9 mouse cellular contexts compared by ENCODE assay signal in genomic region chr2:25836291-25836690, GRCm38 (mm10). TPM values are rescaled to one million over a fixed set of nuclear protein-coding genes. Genes with fewer than 3 reads are reported as not detected.
A peak's percentile ranks its signal among the peaks of the same experiment; 100 is the strongest.
DNase-seq lines count a peak whose midpoint lies in the region; ATAC-seq and TF ChIP-seq lines count a peak whose summit lies in the region.
"Had no signal": no experiment of that assay in that cellular context is flagged by ENCODE, and none has a peak within 500 bp of the region (broad histone marks: within the 10 kb centered on the region; RNA-seq: fewer than 3 reads in every experiment).

No protein-coding gene starts in this region.

- H3K79me2 ChIP-seq in CH12.LX (replicated peaks; ENCODE audit: control insufficient read depth, extremely low read depth, insufficient read depth, poor library complexity, severe bottlenecking): no peaks in the 10 kb centered on the region

- 42% methylated on average over 5 of the region's 5 CpGs for WGBS in embryonic facial prominence, embryonic 15.5 days
- WGBS in lung, embryonic 14.5 days: 44% methylated on average over 5 of the region's 5 CpGs

- H3K27ac ChIP-seq in CH12.LX (ENCODE audit: insufficient read depth, low read depth): no peak overlapping the region
- H3K27ac ChIP-seq in bone marrow macrophage, adult 2 months (ENCODE audit: insufficient read depth, low read depth, low read length): no peak overlapping the region
- no peak overlapping the region for H3K27ac ChIP-seq in embryonic facial prominence, embryonic 15.5 days (replicated peaks)
- no peak overlapping the region for H3K27ac ChIP-seq in lung, embryonic 14.5 days (ENCODE audit: low read depth)

- no peaks in the 10 kb centered on the region for H3K9me3 ChIP-seq in CH12.LX (replicated peaks; ENCODE audit: low read length)
- no peaks in the 10 kb centered on the region for H3K9me3 ChIP-seq in embryonic facial prominence, embryonic 15.5 days (replicated peaks)
- H3K9me3 ChIP-seq in lung, embryonic 14.5 days (ENCODE audit: low read depth, low read length): no peaks in the 10 kb centered on the region

- intact Hi-C loops in heart, postnatal 36 days (cut with DNase I): loop anchor here (2.0 to 10.0 kb wide), 5 partner anchors 96 to 439 kb away; partner anchors contain the start of gene Ubac1

- no peak for TF ChIP-seq EP300 in CH12.LX (IDR thresholded peaks at IDR 0.05; ENCODE audit: low read length)

- H3K4me1 ChIP-seq in CH12.LX (ENCODE audit: control insufficient read depth in 1 of 2, insufficient read depth in 2 of 2): peaks cover 3 to 7% of the 10 kb centered on the region in 2 experiments; a peak in 2 of 4 replicates
- H3K4me1 ChIP-seq in bone marrow macrophage, adult 2 months (ENCODE audit: control insufficient read depth, insufficient read depth, low read length): no peaks in the 10 kb centered on the region
- no peaks in the 10 kb centered on the region for H3K4me1 ChIP-seq in embryonic facial prominence, embryonic 15.5 days
- H3K4me1 ChIP-seq in lung, embryonic 14.5 days (ENCODE audit: insufficient read depth): no peaks in the 10 kb centered on the region

- TF ChIP-seq RAD21 in CH12.LX (IDR thresholded peaks at IDR 0.05; ENCODE audit: low read depth, low read length): peak; percentile 89

- in situ Hi-C loops in CH12.LX (cut with MboI; ENCODE audit: low pct_ligation_motif_present, low pct_unique_long_range_greater_than_20kb, low sequenced_read_pairs): loop anchor here (5.0 to 10.0 kb wide), 2 partner anchors 71 to 189 kb away; partner anchors contain the start of gene Ubac1

- H3K9ac ChIP-seq in CH12.LX (ENCODE audit: insufficient read depth, low read depth): no peak overlapping the region
- no peak overlapping the region for H3K9ac ChIP-seq in embryonic facial prominence, embryonic 15.5 days
- no peak overlapping the region for H3K9ac ChIP-seq in lung, embryonic 14.5 days

- H3K36me3 ChIP-seq in CH12.LX (replicated peaks in 1 of 2; ENCODE audit: control insufficient read depth in 1 of 2, insufficient read depth in 1 of 2, low read length in 1 of 2): no peaks in the 10 kb centered on the region
- H3K36me3 ChIP-seq in embryonic facial prominence, embryonic 15.5 days: no peaks in the 10 kb centered on the region
- H3K36me3 ChIP-seq in lung, embryonic 14.5 days (ENCODE audit: insufficient read depth): no peaks in the 10 kb centered on the region

- H3K27me3 ChIP-seq in CH12.LX (replicated peaks): peaks cover 37% of the 10 kb centered on the region
- H3K27me3 ChIP-seq in embryonic facial prominence, embryonic 15.5 days: no peaks in the 10 kb centered on the region
- no peaks in the 10 kb centered on the region for H3K27me3 ChIP-seq in lung, embryonic 14.5 days (ENCODE audit: insufficient read depth, low read length)

- dilution Hi-C loops in CH12.LX (cut with MboI; ENCODE audit: extremely low pct_ligation_motif_present, extremely low pct_unique_long_range_greater_than_20kb, low sequenced_read_pairs): no loop called here

- peak; percentile 70 for DNase-seq in CH12.LX (ENCODE audit: extremely low read depth)
- peak; percentile 58 to 79 for DNase-seq in heart, postnatal 36 days
- peak; percentile 57 to 88 for DNase-seq in layer of hippocampus, adult 18-20 months (ENCODE audit: low spot score in 2 of 2)
- peak; percentile 83 for DNase-seq in lung, embryonic 14.5 days
- DNase-seq in ovary, postnatal 36 days (ENCODE audit: low spot score): peak; percentile 67
- peak; percentile 63 for DNase-seq in thymus, postnatal 14 days

- no peak overlapping the region for H3K4me3 ChIP-seq in CH12.LX (replicated peaks in 1 of 3; ENCODE audit: low read depth in 2 of 3, low read length in 2 of 3, poor library complexity in 1 of 3)
- H3K4me3 ChIP-seq in bone marrow macrophage, adult 2 months (ENCODE audit: insufficient read depth, low read length): no peak overlapping the region
- H3K4me3 ChIP-seq in embryonic facial prominence, embryonic 15.5 days (replicated peaks): no peak overlapping the region
- H3K4me3 ChIP-seq in lung, embryonic 14.5 days (ENCODE audit: low read depth, low read length): no peak overlapping the region

- ATAC-seq in embryonic facial prominence, embryonic 15.5 days (ENCODE audit: insufficient number of reproducible peaks, low FRiP score, low TSS enrichment, low read depth): 0 out of 2 replicates have a peak, but pooled peaks have one; percentile 24
- no peak for ATAC-seq in lung, embryonic 14.5 days (ENCODE audit: insufficient read depth)

- no peak for TF ChIP-seq POLR2A in CH12.LX (IDR thresholded peaks at IDR 0.05; ENCODE audit: low read depth, low read length)
- TF ChIP-seq POLR2A in bone marrow macrophage, adult 2 months (IDR thresholded peaks at IDR 0.05; ENCODE audit: borderline replicate concordance, low read depth, low read length): no peak

- peak; percentile 84 to 92 for TF ChIP-seq CTCF in CH12.LX (conservative IDR thresholded peaks at IDR 0.05 in 1 of 2, IDR thresholded peaks at IDR 0.05 in 1 of 2; ENCODE audit: low read depth in 2 of 2, low read length in 2 of 2)
- TF ChIP-seq CTCF in bone marrow macrophage, adult 2 months (IDR thresholded peaks at IDR 0.05; ENCODE audit: low read depth, low read length): peak; percentile 93
- peak; percentile 93 for TF ChIP-seq CTCF in lung, embryonic 14.5 days (IDR thresholded peaks at IDR 0.05; ENCODE audit: low read depth)

- no peak overlapping the region for H3K4me2 ChIP-seq in CH12.LX (ENCODE audit: insufficient read depth, low read depth, poor library complexity, severe bottlenecking)
- H3K4me2 ChIP-seq in embryonic facial prominence, embryonic 15.5 days (replicated peaks): no peak overlapping the region
- no peak overlapping the region for H3K4me2 ChIP-seq in lung, embryonic 14.5 days

TF ChIP-seq in CH12.LX, 34 proteins besides CTCF, POLR2A, EP300 and RAD21:
- TF ChIP-seq GABPA (IDR thresholded peaks at IDR 0.05; ENCODE audit: insufficient replicate concordance, low read depth, low read length): no peak
- no peak for TF ChIP-seq MXI1 (IDR thresholded peaks at IDR 0.05; ENCODE audit: low read depth, low read length)
- TF ChIP-seq SMC3 (IDR thresholded peaks at IDR 0.05; ENCODE audit: low read depth, low read length): peak; percentile 77
- peak; percentile 12; the same call in 1 of the 2 replicates for TF ChIP-seq NRF1 (IDR thresholded peaks at IDR 0.05; ENCODE audit: low read depth, low read length)
- peak; percentile 19; the same call in 1 of the 2 replicates for TF ChIP-seq NELFE (IDR thresholded peaks at IDR 0.05; ENCODE audit: low read depth, low read length)

RNA-seq across cellular contexts. Expression of gene Sohlh1, which starts 10.8 kb away (rescaled TPM):
- total RNA-seq in CH12.LX (2012; rRNA removed): not detected in 2 replicates
- total RNA-seq in CH12.LX (2014; rRNA removed): not detected in 2 replicates
- not detected in 2 replicates for polyA plus RNA-seq in CH12.LX (2012; ENCODE audit: insufficient read length, low read depth)
- polyA plus RNA-seq in bone marrow macrophage, adult 2 months (2012; ENCODE audit: insufficient read depth, insufficient read length, missing spikeins): not detected in 2 replicates
- polyA plus RNA-seq in embryonic facial prominence, embryonic 15.5 days (2015; fragmentation: Nextera tagmentation; extraction: Ambion mirVana): not detected in 2 replicates
- not detected for total RNA-seq in heart, postnatal 36 days (2021)
- total RNA-seq in layer of hippocampus, adult 18-20 months (2021): not detected
- polyA plus RNA-seq in lung, embryonic 14.5 days (2014; fragmentation: Nextera tagmentation; extraction: Ambion mirVana): not detected in 2 replicates

RNA-seq across cellular contexts. Expression of gene Lcn9, which starts 13.3 kb away (rescaled TPM):
- total RNA-seq in CH12.LX (2012; rRNA removed) (not detected in 2 replicates), CH12.LX (2014; rRNA removed) (not detected in 2 replicates)
- polyA plus RNA-seq in CH12.LX (2012; ENCODE audit: insufficient read length, low read depth): not detected in 2 replicates
- not detected in 2 replicates for polyA plus RNA-seq in bone marrow macrophage, adult 2 months (2012; ENCODE audit: insufficient read depth, insufficient read length, missing spikeins)
- polyA plus RNA-seq in embryonic facial prominence, embryonic 15.5 days (2015; fragmentation: Nextera tagmentation; extraction: Ambion mirVana): not detected in 2 replicates
- not detected for total RNA-seq in heart, postnatal 36 days (2021)
- total RNA-seq in layer of hippocampus, adult 18-20 months (2021): not detected
- not detected in 2 replicates for polyA plus RNA-seq in lung, embryonic 14.5 days (2014; fragmentation: Nextera tagmentation; extraction: Ambion mirVana)

RNA-seq across cellular contexts. Expression of gene Glt6d1, which starts 20.6 kb away (rescaled TPM):
- total RNA-seq in CH12.LX (2012; rRNA removed) (not detected in 2 replicates), CH12.LX (2014; rRNA removed) (not detected in 2 replicates)
- not detected in 2 replicates for polyA plus RNA-seq in CH12.LX (2012; ENCODE audit: insufficient read length, low read depth)
- not detected in 2 replicates for polyA plus RNA-seq in bone marrow macrophage, adult 2 months (2012; ENCODE audit: insufficient read depth, insufficient read length, missing spikeins)
- polyA plus RNA-seq in embryonic facial prominence, embryonic 15.5 days (2015; fragmentation: Nextera tagmentation; extraction: Ambion mirVana): not detected in 2 replicates
- not detected for total RNA-seq in heart, postnatal 36 days (2021)
- total RNA-seq in layer of hippocampus, adult 18-20 months (2021): not detected
- not detected in 2 replicates for polyA plus RNA-seq in lung, embryonic 14.5 days (2014; fragmentation: Nextera tagmentation; extraction: Ambion mirVana)

RNA-seq across cellular contexts. Expression of gene Kcnt1, which starts 27.2 kb away (rescaled TPM):
- total RNA-seq in CH12.LX (2012; rRNA removed): 0.04 TPM in 1 of 2 replicates, not detected in the other
- total RNA-seq in CH12.LX (2014; rRNA removed): not detected in 2 replicates
- not detected in 2 replicates for polyA plus RNA-seq in CH12.LX (2012; ENCODE audit: insufficient read length, low read depth)
- not detected in 2 replicates for polyA plus RNA-seq in bone marrow macrophage, adult 2 months (2012; ENCODE audit: insufficient read depth, insufficient read length, missing spikeins)
- 0.32 and 0.42 TPM in 2 replicates for polyA plus RNA-seq in embryonic facial prominence, embryonic 15.5 days (2015; fragmentation: Nextera tagmentation; extraction: Ambion mirVana)
- under 1 TPM; 0.22 to 0.27 TPM for total RNA-seq in heart, postnatal 36 days (2021)
- total RNA-seq in layer of hippocampus, adult 18-20 months (2021): 10 to 100 TPM; 39.9 to 43.2 TPM
- polyA plus RNA-seq in lung, embryonic 14.5 days (2014; fragmentation: Nextera tagmentation; extraction: Ambion mirVana): 0.14 and 0.22 TPM in 2 replicates

RNA-seq across cellular contexts. Expression of gene Gm13539, which starts 54.2 kb away (rescaled TPM):
- total RNA-seq in CH12.LX (2012; rRNA removed) (not detected in 2 replicates), CH12.LX (2014; rRNA removed) (not detected in 2 replicates)
- not detected in 2 replicates for polyA plus RNA-seq in CH12.LX (2012; ENCODE audit: insufficient read length, low read depth)
- not detected in 2 replicates for polyA plus RNA-seq in bone marrow macrophage, adult 2 months (2012; ENCODE audit: insufficient read depth, insufficient read length, missing spikeins)
- not detected in 2 replicates for polyA plus RNA-seq in embryonic facial prominence, embryonic 15.5 days (2015; fragmentation: Nextera tagmentation; extraction: Ambion mirVana)
- total RNA-seq in heart, postnatal 36 days (2021): not detected
- total RNA-seq in layer of hippocampus, adult 18-20 months (2021): not detected
- not detected in 2 replicates for polyA plus RNA-seq in lung, embryonic 14.5 days (2014; fragmentation: Nextera tagmentation; extraction: Ambion mirVana)
- polyA plus RNA-seq: gonadal fat pad, adult 2 months had no signal
